Mouse (Mus musculus) macrophage (primary cell): ENCODE measurements around the gene Fth1. TPM values are rescaled to one million over a fixed set of nuclear protein-coding genes. Genes with fewer than 3 reads are reported as not detected.
A peak's percentile ranks its signal among the peaks of the same experiment; 100 is the strongest.
"Not testable (repeated sequence)": the region's sequence is repeated elsewhere in the genome, so short reads cannot be mapped to it uniquely, and the experiment has no call there.

Source experiments
- H3K27ac ChIP-seq: fragments of 350-480 bp; formaldehyde crosslinking; 2 replicates; pipeline ENCODE4 v1.9.0; 2021
- H3K36me3 ChIP-seq: fragments of 350-480 bp; formaldehyde crosslinking; 2 replicates; pipeline ENCODE4 v1.9.0; 2021; ENCODE audit errors: inconsistent target
- H3K4me3 ChIP-seq: fragments of 350-480 bp; formaldehyde crosslinking; 2 replicates; pipeline ENCODE4 v1.9.0; 2021; ENCODE audit errors: inconsistent target
- H3K79me2 ChIP-seq: fragments of 350-480 bp; formaldehyde crosslinking; 2 replicates; pipeline ENCODE4 v1.9.0; 2021; ENCODE audit errors: inconsistent target
- WGBS: methylation state at CpG from one replicate; pipeline ENCODE4 v1.1.7; 2026; ENCODE audit warnings: inconsistent platforms; ENCODE audit not compliant: missing documents; 5-methylcytosine and 5-hydroxymethylcytosine counted together
- polyA plus RNA-seq: library from polyadenylated mRNA; stranded (reverse); fragments of 250-400 nt; gene quantifications from 3 replicates; pipeline ENCODE4 v1.2.4, GENCODE M21; 2018; ENCODE audit warnings: inconsistent platforms

Gene Fth1
- polyA plus RNA-seq, 1 experiment from 2014 or later = 25,011 TPM

GRCm38 (mm10) chr19:9952912-9953311 lies 27.5 kb upstream of the Fth1 start:
- Histone ChIP-seq H3K4me3 (no peak overlapping the region), H3K79me2 (peaks cover 26% of the 10 kb centered on the region; the same call in 1 of the 2 replicates), H3K36me3 (no peaks in the 10 kb centered on the region), H3K27ac (peak overlapping the region; percentile 100)
- 46% methylated on average over 3 of the region's 3 CpGs for WGBS

DNA sequence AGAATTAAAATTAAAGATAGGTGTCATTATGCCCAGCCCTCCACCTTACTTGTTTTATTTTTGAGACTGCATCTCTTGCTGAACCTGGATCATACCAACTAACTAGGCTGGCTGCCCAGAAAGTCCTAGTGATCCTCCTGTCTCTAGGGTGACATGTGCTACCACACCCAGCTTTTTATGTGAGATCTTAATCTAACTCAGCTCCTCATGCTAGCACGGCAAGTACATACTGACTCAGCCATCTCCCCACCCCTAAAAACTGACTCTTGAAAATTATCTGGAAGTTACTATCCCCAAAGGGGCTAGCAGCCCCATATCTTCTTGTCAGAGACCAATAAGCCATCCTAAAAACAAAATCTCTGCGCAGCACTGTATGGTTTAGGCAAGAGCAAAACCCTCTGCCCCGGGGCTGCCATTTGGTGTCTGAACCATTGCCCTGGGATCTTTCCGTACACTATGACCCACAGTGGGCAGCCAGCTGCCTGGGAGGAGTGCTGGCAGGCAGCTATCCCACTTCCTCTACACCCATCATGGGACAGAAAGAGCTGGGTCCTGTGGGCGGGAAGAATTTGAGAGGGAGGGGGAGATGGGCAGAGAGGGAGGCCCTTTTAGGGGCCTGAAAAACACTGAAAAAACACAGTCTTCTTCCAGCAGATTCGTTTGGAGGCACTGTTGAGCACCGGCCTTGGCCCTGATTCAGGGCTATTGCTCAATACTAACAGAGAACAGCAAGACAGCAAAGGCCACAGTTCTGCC lies 26.2 kb upstream of the Fth1 start:
- Histone ChIP-seq H3K27ac (peak overlapping the region; percentile 100), H3K36me3 (no peaks in the 10 kb centered on the region), H3K79me2 (peaks cover 26% of the 10 kb centered on the region; the same call in 1 of the 2 replicates), H3K4me3 (peak overlapping the region; percentile 54)
- WGBS = 9% methylated on average over 6 of the region's 7 CpGs

GRCm38 (mm10) chr19:9954811-9955202 lies 25.6 kb upstream of the Fth1 start:
- Histone ChIP-seq H3K4me3 (peak overlapping the region; percentile 54), H3K27ac (peak overlapping the region; percentile 100), H3K79me2 (peaks cover 26% of the 10 kb centered on the region; the same call in 1 of the 2 replicates), H3K36me3 (no peaks in the 10 kb centered on the region)
- 5% methylated on average over 4 of the region's 5 CpGs for WGBS

- 67% methylated on average over 1 of the region's 1 CpGs for WGBS
- Histone ChIP-seq H3K27ac (peak overlapping the region; percentile 100), H3K4me3 (peak overlapping the region; percentile 54), H3K36me3 (no peaks in the 10 kb centered on the region), H3K79me2 (peaks cover 26% of the 10 kb centered on the region; the same call in 1 of the 2 replicates)
These were observed 25.0 kb upstream of the Fth1 start for GRCm38 (mm10) chr19:9955438-9955837.

DNA sequence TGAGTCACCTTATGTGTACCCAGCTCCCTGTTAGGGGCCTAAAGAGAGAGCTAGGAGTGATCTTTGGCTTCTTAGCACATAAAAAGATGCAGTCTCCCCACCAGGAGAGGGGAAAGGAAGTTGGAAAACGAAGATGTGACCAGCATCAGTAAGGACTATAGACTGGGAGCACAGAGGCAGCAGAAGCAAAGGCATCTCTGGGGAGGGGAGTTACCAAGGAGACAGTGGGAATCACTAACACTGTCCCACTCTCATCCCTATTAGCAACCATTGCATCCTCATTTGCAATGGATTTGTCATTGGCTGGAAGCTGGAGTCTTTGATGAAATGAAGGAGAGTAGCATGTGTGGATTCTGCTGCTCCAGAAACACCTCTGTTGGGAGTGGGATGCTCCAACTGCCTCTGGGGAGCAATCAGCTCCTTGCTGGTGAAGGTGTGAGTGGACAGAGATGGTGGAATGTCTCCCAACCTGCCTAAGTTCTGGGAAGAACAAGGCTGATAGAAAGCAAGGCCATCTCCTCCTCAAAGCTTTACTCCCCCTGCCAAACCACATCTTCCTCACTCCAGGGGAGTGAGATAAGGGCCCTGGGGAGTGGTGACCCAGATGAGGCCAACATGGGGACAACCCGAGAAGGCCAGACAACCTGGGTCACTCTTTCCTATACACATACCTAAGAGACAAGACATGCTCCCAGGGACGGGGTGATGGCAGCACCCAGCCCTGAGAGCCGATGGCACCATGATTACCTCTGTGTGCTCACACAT lies 23.6 kb upstream of the Fth1 start:
- peak overlapping the region; percentile 100 for H3K27ac ChIP-seq
- peaks cover 26% of the 10 kb centered on the region; the same call in 1 of the 2 replicates for H3K79me2 ChIP-seq
- 82% methylated on average over 4 of the region's 4 CpGs for WGBS
- no peak overlapping the region for H3K4me3 ChIP-seq
- H3K36me3 ChIP-seq = no peaks in the 10 kb centered on the region

DNA sequence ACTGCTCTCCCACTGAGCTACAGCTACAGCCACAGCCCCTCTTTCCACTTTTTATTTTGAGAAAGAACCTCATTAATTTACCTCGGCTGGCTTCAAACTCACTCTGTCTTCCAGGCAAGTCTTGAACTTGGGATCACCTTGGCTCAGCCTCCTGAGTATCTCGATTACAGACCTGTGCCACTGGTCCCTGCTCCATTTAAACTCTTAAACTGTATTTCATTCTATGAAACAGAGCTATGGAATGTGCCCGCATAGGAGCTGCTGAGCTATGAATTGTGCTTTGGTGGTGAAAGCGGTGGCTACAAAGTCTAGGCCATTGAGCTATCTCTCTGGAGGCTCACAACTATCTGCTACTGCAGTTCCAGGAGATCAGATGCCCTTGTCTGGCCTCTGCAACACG lies 22.4 kb upstream of the Fth1 start:
- 90% methylated on average over 5 of the region's 5 CpGs for WGBS
- peak overlapping the region; percentile 100 for H3K27ac ChIP-seq

GRCm38 (mm10) chr19:9960769-9961168 lies 19.6 kb upstream of the Fth1 start:
- Histone ChIP-seq H3K79me2 (peaks cover 19% of the 10 kb centered on the region; the same call in 1 of the 2 replicates), H3K4me3 (no peak overlapping the region), H3K27ac (no peak overlapping the region), H3K36me3 (no peaks in the 10 kb centered on the region)
- 95% methylated on average over 5 of the region's 5 CpGs for WGBS

More for the DNA sequence above, 22.4 kb upstream of the Fth1 start:
- Histone ChIP-seq H3K79me2 (peaks cover 26% of the 10 kb centered on the region; the same call in 1 of the 2 replicates), H3K36me3 (no peaks in the 10 kb centered on the region), H3K4me3 (no peak overlapping the region)

DNA sequence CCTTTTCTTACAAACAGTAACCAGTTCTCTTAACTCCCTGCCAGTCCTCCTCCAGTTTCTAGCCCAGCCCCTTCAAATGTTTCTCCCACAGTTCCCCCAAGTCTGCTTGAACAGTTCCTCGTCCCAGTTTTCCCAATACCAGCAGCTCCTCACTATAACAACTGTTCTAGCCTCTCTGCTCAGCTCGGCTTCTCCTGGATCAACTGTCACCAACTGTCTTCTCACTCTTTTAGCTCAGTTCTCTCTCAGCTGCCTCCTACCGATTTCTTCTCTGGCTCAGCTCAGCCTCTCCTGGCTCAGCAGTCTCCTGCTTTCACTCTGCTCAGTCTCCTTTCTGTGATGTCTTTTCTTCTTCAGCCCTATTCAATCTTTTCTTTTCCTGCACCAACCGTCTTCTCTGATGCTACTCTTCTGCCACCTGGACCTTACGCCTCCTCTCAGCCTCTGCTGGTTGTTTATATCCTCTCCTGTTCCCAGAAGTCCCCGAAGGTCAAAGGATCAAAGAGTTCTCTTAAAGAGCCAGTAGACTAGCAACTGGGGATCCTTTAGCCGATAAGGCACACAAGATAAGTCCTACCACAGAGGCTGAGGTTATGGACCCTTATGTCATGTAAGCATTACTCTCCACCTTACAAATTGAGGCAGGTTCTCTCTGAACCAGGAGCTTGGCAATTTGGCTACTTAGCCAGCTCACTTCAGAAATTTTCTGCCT lies 16.0 kb upstream of the Fth1 start:
- no peak overlapping the region for H3K4me3 ChIP-seq
- H3K36me3 ChIP-seq = no peaks in the 10 kb centered on the region
- 64% methylated on average over 7 of the region's 7 CpGs for WGBS
- no peaks in the 10 kb centered on the region for H3K79me2 ChIP-seq
- H3K27ac ChIP-seq = no peak overlapping the region

DNA sequence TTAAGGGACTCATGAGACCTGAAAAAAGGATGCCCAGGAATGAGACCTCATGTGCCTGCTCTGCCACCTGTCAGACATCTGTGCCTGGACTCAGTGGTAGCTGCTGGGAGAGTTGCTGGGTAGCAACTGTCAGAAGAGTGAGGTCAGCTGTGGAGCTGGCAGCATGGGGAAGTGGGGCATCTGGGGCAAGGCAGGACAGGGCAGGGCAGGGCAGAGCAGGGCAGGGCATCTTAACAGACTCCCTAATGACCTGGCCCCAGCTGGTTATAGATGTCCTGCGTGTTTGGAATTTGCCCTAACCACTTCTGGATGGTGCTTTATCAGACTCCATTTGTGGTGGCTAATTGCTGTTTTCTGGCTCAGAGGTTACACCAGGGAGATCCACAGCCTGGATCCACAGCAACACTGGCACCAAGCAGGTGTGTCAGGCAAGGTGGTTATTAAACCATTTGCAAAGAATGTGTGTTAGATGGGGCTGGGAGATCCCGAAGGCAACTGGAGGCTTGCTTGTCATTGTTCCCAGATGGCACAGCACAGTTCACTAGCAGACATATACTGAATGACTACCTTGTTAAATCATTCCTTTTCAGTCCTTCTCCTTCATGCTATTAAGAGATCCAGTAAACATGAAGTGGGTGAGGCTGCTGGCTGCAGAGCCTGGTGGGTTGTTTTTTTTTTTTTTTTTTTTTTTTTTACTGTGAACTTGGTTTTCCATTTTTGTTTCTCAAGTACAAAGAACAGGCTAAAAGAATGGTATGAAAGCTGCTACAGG lies 14.1 kb upstream of the Fth1 start:
- Histone ChIP-seq H3K36me3 (no peaks in the 10 kb centered on the region), H3K27ac (no peak overlapping the region), H3K4me3 (no peak overlapping the region), H3K79me2 (no peaks in the 10 kb centered on the region)
- 95% methylated on average over 2 of the region's 2 CpGs for WGBS

- no peaks in the 10 kb centered on the region for H3K36me3 ChIP-seq
- no peaks in the 10 kb centered on the region for H3K79me2 ChIP-seq
- no peak overlapping the region for H3K27ac ChIP-seq
- WGBS = 91% methylated on average over 7 of the region's 10 CpGs
- H3K4me3 ChIP-seq = no peak overlapping the region
These were observed 12.2 kb upstream of the Fth1 start for GRCm38 (mm10) chr19:9968081-9968787.

GRCm38 (mm10) chr19:9974853-9975252 lies 5.5 kb upstream of the Fth1 start:
- H3K4me3 ChIP-seq, H3K36me3 ChIP-seq: not testable (repeated sequence)
- Histone ChIP-seq H3K27ac (peak overlapping the region; percentile 99), H3K79me2 (peaks cover 27% of the 10 kb centered on the region)
- WGBS = 0% methylated on average over 2 of the region's 2 CpGs

DNA sequence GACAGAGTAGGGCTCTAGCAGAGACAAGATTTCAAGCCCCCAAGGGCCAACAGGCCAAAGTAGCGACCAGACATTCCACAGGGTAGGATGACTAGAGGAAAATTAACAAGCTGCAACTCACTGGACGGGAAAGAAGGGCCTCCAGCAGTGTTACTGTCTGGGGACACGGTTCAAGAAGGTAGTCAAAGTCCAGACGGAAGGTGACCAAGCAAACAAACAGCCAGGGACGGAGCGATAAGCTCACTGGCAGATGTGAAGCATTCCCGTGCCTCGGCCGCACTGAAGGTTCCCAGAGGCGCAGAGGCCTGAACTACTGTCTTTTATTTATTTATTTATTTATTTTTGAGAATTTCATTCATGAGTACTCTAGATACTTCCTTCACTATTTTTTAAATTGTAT lies 3.3 kb upstream of the Fth1 start:
- no peak overlapping the region for H3K4me3 ChIP-seq
- H3K36me3 ChIP-seq = no peaks in the 10 kb centered on the region
- peak overlapping the region; percentile 99 for H3K27ac ChIP-seq
- 99% methylated on average over 9 of the region's 10 CpGs for WGBS
- peaks cover 49% of the 10 kb centered on the region for H3K79me2 ChIP-seq

- Histone ChIP-seq H3K4me3 (no peak overlapping the region), H3K27ac (peak overlapping the region; percentile 99), H3K79me2 (peaks cover 60% of the 10 kb centered on the region), H3K36me3 (no peaks in the 10 kb centered on the region)
- 6% methylated on average over 3 of the region's 5 CpGs for whole genome bisulfite sequencing
These were observed 1.9 kb upstream of the Fth1 start for GRCm38 (mm10) chr19:9978431-9978951.
